Mouse (Mus musculus): Measurements from ENCODE around the gene Slc43a1.

- TF ChIP-seq CTCF (IDR thresholded peaks at IDR 0.05; ENCODE audit: extremely low read depth, insufficient read length, insufficient replicate concordance, low read depth, low read length) (no peak), POLR2A (IDR thresholded peaks at IDR 0.05; ENCODE audit: low read depth, low read length) (no peak)
Measured at GRCm38 (mm10) chr2:84868977-84869376, 30.3 kb downstream of the Slc43a1 start.
